ENCODE assay signal across 23 mouse cellular contexts in the genomic region with DNA sequence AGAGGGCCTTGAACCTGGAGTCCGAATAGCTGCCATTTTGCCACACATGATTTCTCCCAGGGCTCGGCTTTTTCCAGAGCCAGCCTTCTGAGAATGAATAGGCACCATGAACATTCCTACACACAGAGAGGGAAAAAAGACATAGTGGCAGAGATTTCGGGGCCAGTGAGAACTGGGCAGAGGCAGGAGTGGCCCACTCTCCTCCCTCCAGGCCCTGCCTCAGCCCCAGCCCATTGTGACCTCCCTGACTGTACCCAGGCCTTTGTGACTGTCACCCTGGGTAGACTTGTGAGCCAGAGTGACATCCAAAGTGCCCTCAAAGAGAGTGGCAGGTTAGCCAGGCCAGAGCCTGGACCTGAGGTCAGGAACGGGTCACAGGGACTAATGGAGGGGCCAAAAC. TPM values are rescaled to one million over a fixed set of nuclear protein-coding genes. Genes with fewer than 3 reads are reported as not detected.
A peak's percentile ranks its signal among the peaks of the same experiment; 100 is the strongest.
DNase-seq lines count a peak whose midpoint lies in the region; ATAC-seq and TF ChIP-seq lines count a peak whose summit lies in the region.
"Had no signal": no experiment of that assay in that cellular context is flagged by ENCODE, and none has a peak within 500 bp of the region (broad histone marks: within the 10 kb centered on the region; RNA-seq: fewer than 3 reads in every experiment).

A gene (plus strand): TSS at position 301 of the 400 bp plus-strand sequence.

- no peak for TF ChIP-seq POLR2A in cerebellum, adult 2 months (IDR thresholded peaks at IDR 0.05; ENCODE audit: borderline replicate concordance, insufficient read depth, low read length)

- no peak for DNase-seq in heart, adult 9 months (ENCODE audit: low spot score in 2 of 2)
- DNase-seq in limb, embryonic 10.5 days (ENCODE audit: low spot score) = no peak
- no peak for DNase-seq in cerebellum, adult 2 months
- no peak for DNase-seq in liver
- DNase-seq: adrenal gland, postnatal 10 days; cerebellum, adult 11 months; cerebellum, adult 9-10 months; cerebellum, postnatal 25 days; gastrocnemius, postnatal 36 days; heart, adult 11 months; heart, postnatal 10 days; kidney, adult 11 months had no signal

- no peak for ATAC-seq in heart, embryonic 14.5 days (ENCODE audit: insufficient number of reproducible peaks, insufficient read depth, low FRiP score, low read depth)
- no peak for ATAC-seq in midbrain, embryonic 16.5 days
- no peak for ATAC-seq in midbrain, embryonic 15.5 days (replicated peaks)
- ATAC-seq: CD4-positive, CD25-positive, alpha-beta regulatory T cell, adult 4 months; forebrain, embryonic 14.5 days; hindbrain, postnatal 0 days had no signal

- peak within 1 kb of the TSS; percentile 16; the same call in 1 of the 2 replicates for H3K9ac ChIP-seq in heart, embryonic 14.5 days (ENCODE audit: low read length)
- H3K9ac ChIP-seq in midbrain, embryonic 16.5 days (ENCODE audit: low read depth, low read length) = 0 out of 2 replicates have a peak within 1 kb of the TSS, but pooled peaks have one; percentile 14
- H3K9ac ChIP-seq in midbrain, embryonic 15.5 days = no peak within 1 kb of the TSS
- H3K9ac ChIP-seq: embryonic facial prominence, embryonic 13.5 days had no signal

- H3K4me1 ChIP-seq in heart, embryonic 14.5 days (ENCODE audit: control insufficient read depth in 2 of 2, insufficient read depth in 2 of 2, low read length in 2 of 2) = peaks cover 14 to 26% of the 10 kb centered on the region in 2 experiments
- H3K4me1 ChIP-seq in midbrain, embryonic 16.5 days (ENCODE audit: control insufficient read depth, insufficient read depth, low read length) = peaks cover 46% of the 10 kb centered on the region
- H3K4me1 ChIP-seq in midbrain, embryonic 15.5 days = peaks cover 50% of the 10 kb centered on the region
- peaks cover 60% of the 10 kb centered on the region for H3K4me1 ChIP-seq in limb, embryonic 10.5 days
- H3K4me1 ChIP-seq in cerebellum, adult 2 months (ENCODE audit: control insufficient read depth, insufficient read depth, low read length) = 0 out of 2 replicates have a peak, but pooled peaks cover 9% of the 10 kb centered on the region

- no peak within 1 kb of the TSS for H3K4me3 ChIP-seq in heart, embryonic 14.5 days (ENCODE audit: control insufficient read depth in 1 of 2, insufficient read depth in 1 of 2, low read depth in 1 of 2, low read length in 2 of 2)
- H3K4me3 ChIP-seq in midbrain, embryonic 16.5 days (ENCODE audit: low read depth, low read length) = no peak within 1 kb of the TSS
- H3K4me3 ChIP-seq in midbrain, embryonic 15.5 days = no peak within 1 kb of the TSS
- no peak within 1 kb of the TSS for H3K4me3 ChIP-seq in limb, embryonic 10.5 days
- H3K4me3 ChIP-seq in cerebellum, adult 2 months (replicated peaks; ENCODE audit: insufficient read depth, low read depth, low read length) = no peak within 1 kb of the TSS
- H3K4me3 ChIP-seq: embryonic facial prominence, embryonic 13.5 days had no signal

- no peak within 1 kb of the TSS for H3K4me2 ChIP-seq in heart, embryonic 14.5 days (ENCODE audit: low read length)
- no peak within 1 kb of the TSS for H3K4me2 ChIP-seq in midbrain, embryonic 16.5 days (ENCODE audit: low read length)
- no peak within 1 kb of the TSS for H3K4me2 ChIP-seq in midbrain, embryonic 15.5 days
- H3K4me2 ChIP-seq: embryonic facial prominence, embryonic 13.5 days; heart, embryonic 11.5 days had no signal

- WGBS in heart, embryonic 14.5 days = 81% methylated on average over 4 of the region's 4 CpGs
- 85% methylated on average over 4 of the region's 4 CpGs for whole genome bisulfite sequencing in midbrain, embryonic 16.5 days
- 89% methylated on average over 4 of the region's 4 CpGs for WGBS in midbrain, embryonic 15.5 days
- 86% methylated on average over 4 of the region's 4 CpGs for WGBS in limb, embryonic 10.5 days
- 90% methylated on average over 4 of the region's 4 CpGs for whole genome bisulfite sequencing in cerebellum, adult 2 months

- no peak within 1 kb of the TSS for H3K27ac ChIP-seq in heart, embryonic 14.5 days (replicated peaks in 1 of 2; ENCODE audit: control insufficient read depth in 1 of 2, insufficient read depth in 1 of 2, low read depth in 2 of 2, low read length in 2 of 2)
- H3K27ac ChIP-seq in midbrain, embryonic 16.5 days (ENCODE audit: low read length) = no peak within 1 kb of the TSS
- H3K27ac ChIP-seq in midbrain, embryonic 15.5 days = no peak within 1 kb of the TSS
- peak within 1 kb of the TSS; percentile 59 for H3K27ac ChIP-seq in limb, embryonic 10.5 days
- H3K27ac ChIP-seq in cerebellum, adult 2 months (ENCODE audit: insufficient read depth, low read length) = no peak within 1 kb of the TSS
- H3K27ac ChIP-seq: embryonic facial prominence, embryonic 13.5 days; hindbrain, postnatal 0 days had no signal

- H3K9me3 ChIP-seq in heart, embryonic 14.5 days (ENCODE audit: control insufficient read depth, low read length) = no peaks in the 10 kb centered on the region
- H3K9me3 ChIP-seq in midbrain, embryonic 16.5 days (replicated peaks; ENCODE audit: control insufficient read depth, low read length, poor library complexity, severe bottlenecking) = no peaks in the 10 kb centered on the region
- H3K9me3 ChIP-seq in midbrain, embryonic 15.5 days = no peaks in the 10 kb centered on the region
- H3K9me3 ChIP-seq in limb, embryonic 10.5 days (replicated peaks) = no peaks in the 10 kb centered on the region
- H3K9me3 ChIP-seq: embryonic facial prominence, embryonic 13.5 days had no signal

- TF ChIP-seq CTCF in cerebellum, adult 2 months (IDR thresholded peaks at IDR 0.05; ENCODE audit: borderline replicate concordance, insufficient read depth, low read depth, low read length) = no peak

- H3K27me3 ChIP-seq in heart, embryonic 14.5 days (ENCODE audit: control insufficient read depth, insufficient read depth, low read length) = no peaks in the 10 kb centered on the region
- no peaks in the 10 kb centered on the region for H3K27me3 ChIP-seq in midbrain, embryonic 16.5 days (ENCODE audit: control insufficient read depth, insufficient read depth, low read depth, low read length)
- H3K27me3 ChIP-seq in midbrain, embryonic 15.5 days (replicated peaks) = no peaks in the 10 kb centered on the region
- H3K27me3 ChIP-seq in limb, embryonic 10.5 days (ENCODE audit: low read depth, poor library complexity, severe bottlenecking) = no peaks in the 10 kb centered on the region
- no peaks in the 10 kb centered on the region for H3K27me3 ChIP-seq in cerebellum, adult 2 months (ENCODE audit: control insufficient read depth, insufficient read depth, low read length)
- H3K27me3 ChIP-seq: embryonic facial prominence, embryonic 13.5 days had no signal

- H3K36me3 ChIP-seq in heart, embryonic 14.5 days (ENCODE audit: control insufficient read depth, insufficient read depth, low read length) = peaks cover 17% of the 10 kb centered on the region
- H3K36me3 ChIP-seq in midbrain, embryonic 16.5 days (ENCODE audit: control insufficient read depth, insufficient read depth, low read length) = peaks cover 12% of the 10 kb centered on the region
- peaks cover 4% of the 10 kb centered on the region; the same call in 1 of the 2 replicates for H3K36me3 ChIP-seq in midbrain, embryonic 15.5 days (replicated peaks)
- H3K36me3 ChIP-seq in limb, embryonic 10.5 days = peaks cover 17% of the 10 kb centered on the region

RNA-seq across cellular contexts. Expression of the gene that starts here (rescaled TPM):
- polyA plus RNA-seq in heart, embryonic 14.5 days (2014; fragmentation: Nextera tagmentation; extraction: Ambion mirVana) = 0.30 TPM in 1 of 2 replicates, not detected in the other
- 0.14 TPM in 1 of 2 replicates, not detected in the other for polyA plus RNA-seq in midbrain, embryonic 16.5 days (2015; fragmentation: Nextera tagmentation; extraction: Ambion mirVana)
- 0.14 TPM in 1 of 2 replicates, not detected in the other for polyA plus RNA-seq in midbrain, embryonic 15.5 days (2015; fragmentation: Nextera tagmentation; extraction: Ambion mirVana)
- polyA plus RNA-seq in limb, embryonic 10.5 days (2016; fragmentation: Nextera tagmentation; extraction: Ambion mirVana) = not detected in 2 replicates
- not detected in 2 replicates for polyA plus RNA-seq in cerebellum, adult 2 months (2012; rRNA removed)
- polyA plus RNA-seq: brain, embryonic 14.5 days; CD4-positive, CD25-positive, alpha-beta regulatory T cell, adult 4 months; cortical plate, adult 2 months; embryonic facial prominence, embryonic 13.5 days; heart, embryonic 11.5 days; hindbrain, postnatal 0 days; intestine, embryonic 14.5 days had no signal
